Mouse (Mus musculus): ENCODE data around the gene Zfp526. TPM values are rescaled to one million over a fixed set of nuclear protein-coding genes. Genes with fewer than 3 reads are reported as not detected.

Gene Zfp526
- total and polyA plus RNA-seq, 3 experiments = 9.9 to 27.6 (median 20.8) TPM

- Histone ChIP-seq H3K36me3 (replicated peaks) (peaks cover 52% of the 10 kb centered on the region), H3K9me3 (replicated peaks) (no peaks in the 10 kb centered on the region), H3K4me3 (ENCODE audit: low read depth, low read length) (peak overlapping the region; percentile 90), H3K27me3 (ENCODE audit: insufficient read depth, low read length) (no peaks in the 10 kb centered on the region), H3K4me1 (ENCODE audit: insufficient read depth, low read depth, low read length) (peaks cover 61% of the 10 kb centered on the region)
- TF ChIP-seq TAL1 (conservative IDR thresholded peaks at IDR 0.05; ENCODE audit: low read depth, low read length) (peak; percentile 33; the same call in 1 of the 2 replicates), POLR2AphosphoS5 (IDR thresholded peaks at IDR 0.05; ENCODE audit: insufficient replicate concordance, low read depth, low read length) (no peak)
- ATAC-seq (ENCODE audit: extremely low read depth, insufficient number of reproducible peaks, low FRiP score, poor library complexity, severe bottlenecking) (no peak), DNase-seq (ENCODE audit: low spot score) (peak; percentile 66)
Observed at GRCm38 (mm10) chr7:25218705-25219415, 2.4 kb upstream of the Zfp526 start.

DNA sequence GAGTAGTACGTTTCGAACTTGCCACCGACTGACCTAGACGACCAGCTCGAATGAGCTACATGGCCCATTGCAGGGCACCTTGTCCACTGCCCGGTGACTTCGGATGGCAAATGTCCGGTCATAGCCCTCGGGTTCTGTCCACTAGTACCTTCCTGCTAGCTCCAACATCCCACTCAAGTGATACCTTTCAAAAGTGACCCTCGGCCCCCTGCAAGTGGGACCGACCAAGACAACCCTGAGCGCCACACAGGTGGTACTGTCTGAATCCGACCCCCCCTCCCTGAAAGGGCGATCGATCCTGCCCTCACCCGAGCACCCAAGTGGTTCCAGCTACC lies 1.8 kb upstream of the Zfp526 start:
- DNase-seq (ENCODE audit: low spot score) = no peak
- Histone ChIP-seq H3K4me3 (ENCODE audit: low read depth, low read length) (peak overlapping the region; percentile 90), H3K36me3 (replicated peaks) (peaks cover 52% of the 10 kb centered on the region), H3K4me1 (ENCODE audit: insufficient read depth, low read depth, low read length) (peaks cover 64% of the 10 kb centered on the region), H3K9me3 (replicated peaks) (no peaks in the 10 kb centered on the region), H3K27me3 (ENCODE audit: insufficient read depth, low read length) (no peaks in the 10 kb centered on the region)
- no peak for ATAC-seq (ENCODE audit: extremely low read depth, insufficient number of reproducible peaks, low FRiP score, poor library complexity, severe bottlenecking)
- TF ChIP-seq TAL1 (conservative IDR thresholded peaks at IDR 0.05; ENCODE audit: low read depth, low read length) = no peak
- no peak for TF ChIP-seq POLR2AphosphoS5 (IDR thresholded peaks at IDR 0.05; ENCODE audit: insufficient replicate concordance, low read depth, low read length)
- no peak for TF ChIP-seq GATA2 (IDR thresholded peaks at IDR 0.05; ENCODE audit: borderline replicate concordance, low read depth, low read length)
- no peak for TF ChIP-seq CTCF (IDR thresholded peaks at IDR 0.05; ENCODE audit: low read depth, low read length)
- no peak for TF ChIP-seq GATA1 (IDR thresholded peaks at IDR 0.05; ENCODE audit: borderline replicate concordance, low read length)

- no peaks in the 10 kb centered on the region for H3K9me3 ChIP-seq (replicated peaks)
- DNase-seq (ENCODE audit: low spot score) (peak; percentile 92), ATAC-seq (ENCODE audit: extremely low read depth, insufficient number of reproducible peaks, low FRiP score, poor library complexity, severe bottlenecking) (peak; percentile 62)
- no peaks in the 10 kb centered on the region for H3K27me3 ChIP-seq (ENCODE audit: insufficient read depth, low read length)
- TF ChIP-seq GATA1 (IDR thresholded peaks at IDR 0.05; ENCODE audit: borderline replicate concordance, low read length) = no peak
- no peak for TF ChIP-seq TAL1 (conservative IDR thresholded peaks at IDR 0.05; ENCODE audit: low read depth, low read length)
- no peak for TF ChIP-seq CTCF (IDR thresholded peaks at IDR 0.05; ENCODE audit: low read depth, low read length)
- TF ChIP-seq GATA2 (IDR thresholded peaks at IDR 0.05; ENCODE audit: borderline replicate concordance, low read depth, low read length) = no peak
- no peak for TF ChIP-seq POLR2AphosphoS5 (IDR thresholded peaks at IDR 0.05; ENCODE audit: insufficient replicate concordance, low read depth, low read length)
- peak overlapping the region; percentile 90 for H3K4me3 ChIP-seq (ENCODE audit: low read depth, low read length)
- H3K36me3 ChIP-seq (replicated peaks) = peaks cover 54% of the 10 kb centered on the region
- peaks cover 69% of the 10 kb centered on the region for H3K4me1 ChIP-seq (ENCODE audit: insufficient read depth, low read depth, low read length)
Observed at GRCm38 (mm10) chr7:25219756-25220456, 1.3 kb upstream of the Zfp526 start.

DNA sequence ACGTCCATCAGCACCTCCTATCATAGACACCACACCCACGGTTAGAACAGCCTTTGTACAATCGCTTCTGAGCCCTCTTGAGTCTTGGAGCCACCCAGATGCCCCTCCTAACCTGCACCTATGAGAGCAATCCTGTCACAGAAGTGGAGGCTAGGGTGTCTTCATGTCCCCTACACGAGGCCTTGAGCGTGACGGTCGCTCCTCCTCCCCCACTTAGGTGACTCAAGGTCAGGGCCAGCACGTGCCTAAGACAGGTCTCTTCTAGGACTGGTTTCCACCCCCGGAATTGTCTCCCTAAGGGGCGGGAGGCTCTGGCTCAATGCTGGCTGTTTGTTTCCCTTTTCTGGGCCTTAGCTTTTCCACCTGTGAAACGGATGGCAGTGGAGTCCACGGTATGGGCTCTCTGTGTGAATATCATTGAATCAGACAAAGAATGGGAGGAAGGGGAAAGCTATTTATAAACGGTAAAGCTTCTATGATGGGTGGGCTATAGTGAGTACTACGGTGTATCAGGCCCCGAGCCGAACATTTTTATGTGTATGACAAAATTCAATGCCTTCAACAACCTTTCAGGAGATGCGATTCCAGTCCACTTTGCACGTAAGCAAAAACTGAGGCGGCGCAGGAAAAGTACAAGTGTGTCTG lies 646 bp upstream of the Zfp526 start, which contains the start of gene Dedd2:
TSS of gene Dedd2 (minus strand) at position 159 of the 645 bp plus-strand sequence.
- peak within 1 kb of the TSS; percentile 90 for H3K4me3 ChIP-seq (ENCODE audit: low read depth, low read length)
- ATAC-seq (ENCODE audit: extremely low read depth, insufficient number of reproducible peaks, low FRiP score, poor library complexity, severe bottlenecking) (peak; percentile 24; the same call in 1 of the 2 replicates), DNase-seq (ENCODE audit: low spot score) (peak; percentile 62)
- peaks cover 54% of the 10 kb centered on the region for H3K36me3 ChIP-seq (replicated peaks)
- H3K4me1 ChIP-seq (ENCODE audit: insufficient read depth, low read depth, low read length) = peaks cover 72% of the 10 kb centered on the region
- no peaks in the 10 kb centered on the region for H3K27me3 ChIP-seq (ENCODE audit: insufficient read depth, low read length)
- H3K9me3 ChIP-seq (replicated peaks) = no peaks in the 10 kb centered on the region
- TF ChIP-seq POLR2AphosphoS5 (IDR thresholded peaks at IDR 0.05; ENCODE audit: insufficient replicate concordance, low read depth, low read length) (no peak; the same call in 1 of the 2 replicates), GATA1 (IDR thresholded peaks at IDR 0.05; ENCODE audit: borderline replicate concordance, low read length) (no peak), GATA2 (IDR thresholded peaks at IDR 0.05; ENCODE audit: borderline replicate concordance, low read depth, low read length) (no peak), TAL1 (conservative IDR thresholded peaks at IDR 0.05; ENCODE audit: low read depth, low read length) (no peak), CTCF (IDR thresholded peaks at IDR 0.05; ENCODE audit: low read depth, low read length) (no peak)

- H3K27me3 ChIP-seq (ENCODE audit: insufficient read depth, low read length) = no peaks in the 10 kb centered on the region
- ATAC-seq (ENCODE audit: extremely low read depth, insufficient number of reproducible peaks, low FRiP score, poor library complexity, severe bottlenecking) (no peak), DNase-seq (ENCODE audit: low spot score) (no peak)
- H3K4me1 ChIP-seq (ENCODE audit: insufficient read depth, low read depth, low read length) = peaks cover 88% of the 10 kb centered on the region
- TF ChIP-seq TAL1 (conservative IDR thresholded peaks at IDR 0.05; ENCODE audit: low read depth, low read length) = peak; percentile 32
- TF ChIP-seq GATA1 (IDR thresholded peaks at IDR 0.05; ENCODE audit: borderline replicate concordance, low read length) = no peak
- no peaks in the 10 kb centered on the region for H3K9me3 ChIP-seq (replicated peaks)
- peaks cover 61% of the 10 kb centered on the region for H3K36me3 ChIP-seq (replicated peaks)
- peak overlapping the region; percentile 90 for H3K4me3 ChIP-seq (ENCODE audit: low read depth, low read length)
Observed at GRCm38 (mm10) chr7:25222275-25222967, 1.2 kb downstream of the Zfp526 start.

Measured in G1E (cell line).